Mouse (Mus musculus): Measurements from ENCODE around the gene Ppp2r5c.

The Ppp2r5c gene

GRCm38 (mm10) chr12:110442238-110442637 is 4.7 kb upstream of the Ppp2r5c start:
- no peak for DNase-seq (ENCODE audit: low read depth, low spot score)

GRCm38 (mm10) chr12:110444530-110444929 is 2.4 kb upstream of the Ppp2r5c start:
- no peak for DNase-seq (ENCODE audit: low read depth, low spot score)

- no peak for DNase-seq (ENCODE audit: low read depth, low spot score)
These were observed 1.1 kb upstream of the Ppp2r5c start for GRCm38 (mm10) chr12:110445775-110446174.

- no peak for DNase-seq (ENCODE audit: low read depth, low spot score)
These were observed 386 bp downstream of the Ppp2r5c start for GRCm38 (mm10) chr12:110447306-110447705.

DNA sequence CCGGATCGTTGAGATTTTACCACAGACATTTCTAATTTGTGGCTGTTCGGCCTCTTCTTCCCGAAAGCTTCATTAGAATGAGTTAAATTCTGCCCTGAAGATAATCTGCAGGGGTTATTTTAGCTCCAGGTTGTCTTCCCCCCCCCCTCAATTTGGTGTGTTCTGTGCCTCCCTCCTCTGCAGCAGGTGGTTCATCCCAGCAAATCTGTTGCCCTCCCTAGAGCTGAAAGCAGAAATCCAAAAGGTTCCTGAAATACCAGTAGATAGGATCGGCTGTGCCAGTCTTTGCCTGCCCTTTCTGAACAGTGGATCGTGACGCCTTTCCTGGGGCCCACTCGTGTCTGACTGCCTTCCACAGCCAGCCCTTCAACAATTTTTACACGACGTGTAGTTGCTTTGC is 1.8 kb downstream of the Ppp2r5c start:
- no peak for DNase-seq (ENCODE audit: low read depth, low spot score)

DNA sequence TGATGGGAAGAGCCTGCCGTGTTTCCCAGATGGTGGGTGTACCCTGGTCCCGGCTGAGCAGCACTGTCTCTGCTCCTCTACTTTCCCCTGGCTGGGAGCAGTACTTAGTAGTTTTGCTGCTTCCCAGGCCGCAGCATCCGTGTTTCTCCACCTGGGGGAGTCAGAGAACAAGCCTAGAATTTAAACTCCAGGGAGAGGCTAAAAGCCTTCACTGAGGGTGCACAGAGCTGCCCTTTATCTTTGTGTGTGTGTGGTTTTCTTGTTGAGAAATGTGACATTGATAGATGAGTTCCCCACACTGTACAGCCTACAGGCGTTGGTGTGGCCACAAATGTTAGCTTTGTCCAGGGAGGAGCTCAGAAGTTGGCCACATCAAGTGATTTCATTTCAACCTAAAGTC is 7.3 kb downstream of the Ppp2r5c start:
- DNase-seq (ENCODE audit: low read depth, low spot score): peak; percentile 53

GRCm38 (mm10) chr12:110456024-110456423 is 9.1 kb downstream of the Ppp2r5c start:
- no peak for DNase-seq (ENCODE audit: low read depth, low spot score)

DNA sequence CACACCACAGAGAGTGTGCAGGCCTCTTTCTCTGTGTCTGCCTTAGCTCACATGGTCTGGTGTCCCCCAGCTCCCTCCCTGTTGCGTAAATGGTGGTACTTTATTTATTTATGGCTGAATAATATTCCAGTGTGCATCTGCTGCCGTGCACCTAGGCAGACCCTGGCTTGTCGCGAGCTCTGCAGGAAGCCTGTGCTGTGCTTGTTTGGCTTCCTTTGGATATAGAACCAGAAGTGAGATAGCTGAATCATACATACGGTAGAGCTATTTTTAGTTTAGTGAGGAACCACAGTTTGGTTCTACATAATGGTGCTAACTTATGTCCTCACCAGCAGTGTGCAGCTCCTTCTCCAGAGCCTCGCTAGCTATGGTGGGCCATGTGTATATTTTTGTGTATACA is 11.7 kb downstream of the Ppp2r5c start:
- DNase-seq (ENCODE audit: low read depth, low spot score): no peak

GRCm38 (mm10) chr12:110460418-110461300 is 13.7 kb downstream of the Ppp2r5c start:
- no peak for DNase-seq (ENCODE audit: low read depth, low spot score)

- DNase-seq (ENCODE audit: low read depth, low spot score): no peak
These were observed 16.8 kb downstream of the Ppp2r5c start for GRCm38 (mm10) chr12:110463711-110464110.

DNA sequence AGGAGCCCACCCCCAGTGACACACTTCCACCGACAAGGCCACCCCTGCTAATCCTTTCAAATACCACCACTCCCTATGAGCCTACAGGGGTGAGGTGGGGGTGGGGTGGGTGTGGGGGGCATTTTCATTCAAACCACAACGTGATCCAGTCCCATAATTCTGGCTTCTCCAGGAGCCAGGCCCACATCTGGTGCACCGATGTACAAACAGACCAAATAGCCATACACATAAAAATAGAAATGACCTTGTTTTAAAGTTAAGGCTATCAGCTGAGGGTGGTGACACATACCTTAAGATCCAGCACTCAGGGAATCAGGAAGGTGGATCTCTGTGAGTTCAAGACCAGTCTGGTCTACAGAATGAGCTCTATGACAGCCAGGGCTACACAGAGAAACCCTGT is 24.5 kb downstream of the Ppp2r5c start:
- no peak for DNase-seq (ENCODE audit: low read depth, low spot score)

- DNase-seq (ENCODE audit: low read depth, low spot score): no peak
These were observed 25.3 kb downstream of the Ppp2r5c start for GRCm38 (mm10) chr12:110472247-110472646.

- no peak for DNase-seq (ENCODE audit: low read depth, low spot score)
These were observed 27.6 kb downstream of the Ppp2r5c start for GRCm38 (mm10) chr12:110474497-110474896.

DNA sequence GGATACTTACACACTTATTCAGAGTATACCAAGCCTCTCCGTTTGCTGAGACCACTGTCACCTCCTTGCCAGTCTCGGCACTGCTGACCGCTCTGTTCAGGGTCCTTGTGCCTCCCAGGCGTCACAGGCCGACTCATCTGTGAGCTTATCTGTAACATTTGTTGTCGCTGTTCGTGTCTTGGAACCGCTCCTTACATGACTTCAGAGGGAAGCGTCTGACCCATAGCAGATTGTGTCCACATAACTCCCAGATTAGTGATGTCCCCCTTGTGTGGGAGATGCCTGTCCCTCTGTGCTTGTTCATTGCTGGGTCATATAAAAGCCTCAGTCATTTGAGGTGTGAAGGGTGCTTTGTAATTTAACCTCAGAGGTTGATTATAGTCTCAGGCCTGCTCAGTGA is 29.6 kb downstream of the Ppp2r5c start:
- no peak for DNase-seq (ENCODE audit: low read depth, low spot score)

- DNase-seq (ENCODE audit: low read depth, low spot score): no peak
These were observed 31.0 kb downstream of the Ppp2r5c start for GRCm38 (mm10) chr12:110477906-110478305.

GRCm38 (mm10) chr12:110478601-110479008 is 31.7 kb downstream of the Ppp2r5c start:
- DNase-seq (ENCODE audit: low read depth, low spot score): no peak

DNA sequence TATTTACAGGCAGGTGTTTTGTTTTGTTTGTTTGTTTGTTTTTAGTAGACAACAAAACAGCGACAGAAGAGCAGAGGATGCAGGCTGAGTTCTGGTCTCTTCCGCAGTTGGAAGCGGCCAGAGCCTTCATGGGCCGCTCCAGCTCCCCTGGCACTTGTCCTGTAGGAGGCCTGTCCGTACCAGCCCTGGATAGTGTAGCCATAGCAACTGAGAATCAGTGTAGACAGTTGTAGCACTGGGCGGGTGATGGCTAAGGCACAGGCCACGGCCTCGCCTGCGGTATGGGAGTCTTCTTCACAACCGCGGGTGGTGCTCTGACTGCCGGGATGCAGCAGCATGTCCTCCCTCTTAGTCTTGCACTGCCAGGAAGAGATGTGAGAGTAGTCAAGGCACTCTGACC is 32.3 kb downstream of the Ppp2r5c start:
- no peak for DNase-seq (ENCODE audit: low read depth, low spot score)

DNA sequence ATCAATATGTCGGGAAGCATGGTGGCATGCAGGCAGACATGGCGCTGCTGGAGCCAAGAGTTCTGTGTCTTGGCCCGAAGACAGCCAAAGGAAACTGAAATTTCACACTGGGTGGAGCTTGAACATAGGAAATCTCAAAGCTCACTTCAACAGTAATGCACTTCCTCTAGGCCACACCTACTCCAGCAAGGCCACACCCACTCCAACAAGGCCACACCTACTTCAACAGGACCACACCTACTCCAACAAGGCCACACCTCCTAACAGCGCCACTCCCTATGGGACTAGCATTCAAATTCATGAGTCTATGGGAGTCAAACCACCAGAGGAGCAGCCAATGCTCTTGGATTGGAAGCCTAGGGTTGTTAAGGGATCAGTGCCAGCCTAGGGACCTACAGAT is 33.8 kb downstream of the Ppp2r5c start:
- DNase-seq (ENCODE audit: low read depth, low spot score): no peak

DNA sequence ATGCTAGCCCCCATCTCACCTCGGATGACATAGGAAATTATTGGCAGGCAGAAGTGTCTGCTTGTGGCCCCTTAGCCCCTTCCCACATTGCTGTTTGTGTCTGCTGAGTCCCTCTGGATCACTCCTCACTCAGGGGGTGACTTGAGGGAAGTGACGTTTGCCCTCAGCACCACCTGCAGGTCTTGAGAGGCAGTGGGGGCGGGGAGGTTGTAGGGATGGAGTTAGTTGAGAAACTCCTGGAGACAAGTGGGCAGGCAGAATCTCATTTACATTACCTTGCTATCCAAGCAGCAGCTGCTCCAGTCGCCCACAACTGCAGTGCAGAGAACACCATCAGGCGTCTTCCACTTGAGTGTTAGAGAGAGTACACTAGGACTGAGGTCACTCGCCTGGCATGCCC is 36.8 kb downstream of the Ppp2r5c start:
- DNase-seq (ENCODE audit: low read depth, low spot score): no peak

DNA sequence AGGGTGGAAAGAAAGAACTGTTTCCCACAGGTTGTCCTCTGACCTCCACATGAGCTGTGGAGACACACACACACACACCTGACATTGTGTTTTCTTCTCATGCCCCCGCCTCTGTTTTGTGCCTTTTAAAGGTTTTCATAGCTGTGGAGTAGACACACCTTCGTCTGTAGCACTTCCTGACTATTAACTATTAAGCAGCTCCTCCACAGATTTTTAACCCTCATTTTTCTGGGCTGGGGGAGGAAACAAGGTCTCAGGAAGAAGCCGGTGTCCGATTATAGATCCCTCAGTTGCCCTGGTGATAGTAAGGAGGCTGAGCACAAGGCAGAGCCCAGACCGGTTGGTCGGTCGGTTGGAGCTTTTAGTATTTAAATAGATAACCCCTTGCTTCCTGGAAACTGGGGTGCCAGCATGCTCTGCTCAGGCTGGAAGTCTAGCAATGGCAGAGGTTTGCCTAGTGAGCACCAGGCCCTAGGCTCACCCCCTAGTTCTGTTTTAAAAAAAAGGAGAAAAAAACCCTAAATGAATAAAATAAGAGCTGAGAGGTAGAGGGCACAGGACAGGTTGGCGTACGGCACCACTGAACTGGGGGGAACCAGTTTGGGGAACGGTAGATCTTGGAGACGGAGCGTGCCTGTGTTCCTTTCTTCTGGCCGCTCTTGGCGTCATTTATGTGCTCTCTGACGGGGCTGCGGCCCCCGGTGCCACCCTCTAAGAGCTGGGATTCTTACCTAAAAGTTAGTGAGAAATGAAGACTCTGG is 38.1 kb downstream of the Ppp2r5c start:
- no peak for DNase-seq (ENCODE audit: low read depth, low spot score)

DNA sequence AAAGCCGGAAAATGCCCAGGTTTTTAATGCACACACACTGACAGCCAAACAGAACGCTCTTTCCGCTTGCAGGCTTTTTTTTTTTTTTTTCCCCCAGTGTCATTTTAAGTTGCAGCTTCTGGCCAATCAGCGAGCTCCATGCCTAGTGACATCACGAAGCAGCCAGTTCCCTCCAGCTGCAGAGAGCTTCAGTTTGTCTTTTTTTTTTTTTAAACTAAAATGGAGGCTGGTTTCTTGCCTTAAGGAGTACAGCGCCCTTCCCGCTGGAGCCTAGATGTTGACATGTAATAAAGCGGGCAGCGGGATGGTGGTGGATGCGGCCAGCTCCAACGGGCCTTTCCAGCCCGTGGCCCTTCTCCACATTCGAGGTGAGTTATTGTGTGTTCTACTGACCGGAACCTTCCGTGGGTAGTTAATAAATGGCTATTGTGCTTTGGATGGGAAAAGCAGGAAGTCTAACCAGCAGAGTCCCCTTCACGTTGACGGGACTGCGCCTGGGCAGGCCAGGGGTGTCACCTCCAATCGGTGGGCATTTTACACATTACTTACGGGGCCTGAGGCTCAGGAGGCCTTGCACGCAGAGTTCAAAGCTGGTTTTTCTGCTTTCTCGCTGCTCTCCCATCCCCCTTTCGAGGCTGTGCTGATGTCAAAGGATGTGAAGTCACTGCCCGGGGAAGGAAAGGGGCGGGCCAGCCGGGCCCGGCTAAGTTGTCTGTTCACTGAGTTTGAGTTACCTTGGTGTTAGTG is 38.8 kb downstream of the Ppp2r5c start:
- no peak for DNase-seq (ENCODE audit: low read depth, low spot score)

DNA sequence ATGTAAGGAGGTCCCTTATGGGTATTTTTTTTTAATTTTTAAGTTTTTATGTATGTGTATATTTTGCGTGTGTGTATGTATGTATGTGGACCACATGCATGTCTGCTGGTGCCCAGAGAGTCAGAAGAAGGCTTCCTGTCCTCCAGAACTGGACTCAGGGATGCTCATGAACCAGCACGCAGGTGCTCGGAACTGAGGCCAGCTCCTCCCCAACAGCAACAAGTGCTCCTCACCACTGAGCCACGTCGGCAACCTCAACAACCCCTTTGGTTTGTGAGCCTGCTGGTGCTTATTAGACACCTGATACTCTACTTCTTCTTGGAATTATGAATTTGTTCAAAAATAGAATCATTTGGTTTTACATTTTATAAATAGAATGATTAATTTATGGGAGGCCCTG is 39.9 kb downstream of the Ppp2r5c start:
- DNase-seq (ENCODE audit: low read depth, low spot score): no peak
